Mouse (Mus musculus) myocyte (in vitro differentiated cells): ENCODE measurements around the gene Idh2.

Experiments used
- CEBPB ChIP-seq: IDR thresholded peaks from 2 replicates; pipeline ENCODE4 v1.6.1; 2011; ENCODE audit warnings: mild to moderate bottlenecking, moderate library complexity; ENCODE audit not compliant: poor library complexity, insufficient read depth, severe bottlenecking
- E2F4 ChIP-seq: IDR thresholded peaks from one replicate; pipeline ENCODE4 v1.6.1; 2011; ENCODE audit warnings: mild to moderate bottlenecking, control low read depth, moderate library complexity; ENCODE audit not compliant: insufficient read depth
- MAX ChIP-seq: IDR thresholded peaks from one replicate; pipeline ENCODE4 v1.6.1; 2011; ENCODE audit warnings: low read depth, mild to moderate bottlenecking, control low read depth
- MYOD1 ChIP-seq, 3 experiments: IDR thresholded peaks; one replicate each; pipeline ENCODE4 v1.6.1; 2011; ENCODE audit warnings: control low read depth in 2 of 3, low read depth in 2 of 3, mild to moderate bottlenecking in 2 of 3, moderate library complexity in 1 of 3; ENCODE audit not compliant: insufficient read length in 2 of 3, control insufficient read depth in 1 of 3
- MYOG ChIP-seq, 3 experiments: IDR thresholded peaks; one replicate each; pipeline ENCODE4 v1.6.1; 2011; ENCODE audit warnings: control low read depth in 2 of 3, low read depth in 2 of 3, mild to moderate bottlenecking in 2 of 3; ENCODE audit not compliant: insufficient read length in 2 of 3, control insufficient read depth in 1 of 3, insufficient read depth in 1 of 3
- POLR2A ChIP-seq: IDR thresholded peaks from one replicate; pipeline ENCODE4 v1.6.1; 2011; ENCODE audit warnings: low read depth, mild to moderate bottlenecking, control low read depth, moderate library complexity; ENCODE audit not compliant: insufficient read length
- POLR2AphosphoS2 ChIP-seq: IDR thresholded peaks from one replicate; pipeline ENCODE4 v1.6.1; 2011; ENCODE audit warnings: low read depth, control low read depth; ENCODE audit not compliant: insufficient read length
- SRF ChIP-seq: IDR thresholded peaks from one replicate; pipeline ENCODE4 v1.6.1; 2011; ENCODE audit warnings: low read depth; ENCODE audit not compliant: control insufficient read depth, insufficient read length
- TCF12 ChIP-seq: IDR thresholded peaks from one replicate; pipeline ENCODE4 v1.6.1; 2011; ENCODE audit warnings: mild to moderate bottlenecking, control low read depth; ENCODE audit not compliant: poor library complexity, insufficient read depth, severe bottlenecking
- TCF3 ChIP-seq: IDR thresholded peaks from one replicate; pipeline ENCODE4 v1.6.1; 2011; ENCODE audit warnings: low read depth, control low read depth; ENCODE audit not compliant: insufficient read length
- USF1 ChIP-seq: IDR thresholded peaks from one replicate; pipeline ENCODE4 v1.6.1; 2011; ENCODE audit warnings: low read depth, mild to moderate bottlenecking, control low read depth, moderate library complexity

- TF ChIP-seq MAX (no peak), TCF3 (no peak), TCF12 (no peak), POLR2A (no peak), POLR2AphosphoS2 (no peak), SRF (no peak), E2F4 (no peak), USF1 (no peak), MYOD1 (IDR thresholded peaks at IDR 0.05; ENCODE audit: control insufficient read depth in 1 of 3, insufficient read length in 2 of 3, low read depth in 2 of 3) (no peak), MYOG (IDR thresholded peaks at IDR 0.05; ENCODE audit: control insufficient read depth in 1 of 3, insufficient read depth in 1 of 3, insufficient read length in 2 of 3, low read depth in 2 of 3) (no peak), CEBPB (no peak)
These were observed 46.9 kb downstream of the Idh2 start for GRCm38 (mm10) chr7:80068341-80068740.
